Mouse (Mus musculus) layer of hippocampus, postnatal 36 days (tissue): ENCODE data around the gene Pakap. TPM values are rescaled to one million over a fixed set of nuclear protein-coding genes. Genes with fewer than 3 reads are reported as not detected.

ENCODE experiments used
- DNase-seq, 2 experiments: peaks; one replicate each; pipeline ENCODE4 v3.0.0; 2022
- total RNA-seq, 2 experiments: library from RNA; stranded (reverse); gene quantifications; 2 replicates each; pipeline ENCODE4 v1.2.3; 2021

Pakap gene
- total RNA-seq, 2 experiments from 2014 or later = 18.3 to 23.7 TPM

- no peak for DNase-seq
Observed at GRCm38 (mm10) chr4:57920522-57920921, 352.5 kb downstream of the Pakap start.

DNA sequence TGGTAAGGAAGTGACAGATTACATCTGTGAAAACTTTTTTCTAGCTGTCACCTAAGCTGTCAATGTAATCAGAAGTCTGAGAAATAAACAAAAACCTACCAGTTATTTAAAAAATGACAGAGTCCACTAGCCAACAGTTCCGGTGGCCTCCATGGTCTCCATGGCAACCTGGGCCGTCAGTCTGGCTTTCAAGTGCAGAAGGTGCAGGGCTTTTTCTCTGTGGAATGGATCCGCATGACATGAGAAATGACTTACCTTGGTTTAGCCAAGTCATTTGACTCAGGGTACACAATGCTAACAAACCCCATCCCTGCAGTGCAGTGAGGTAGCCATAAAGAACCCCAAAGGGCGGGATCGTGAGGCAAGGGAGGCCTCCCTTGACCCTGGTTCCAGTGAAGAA, 354.2 kb downstream of the Pakap start:
- DNase-seq = no peak

DNA sequence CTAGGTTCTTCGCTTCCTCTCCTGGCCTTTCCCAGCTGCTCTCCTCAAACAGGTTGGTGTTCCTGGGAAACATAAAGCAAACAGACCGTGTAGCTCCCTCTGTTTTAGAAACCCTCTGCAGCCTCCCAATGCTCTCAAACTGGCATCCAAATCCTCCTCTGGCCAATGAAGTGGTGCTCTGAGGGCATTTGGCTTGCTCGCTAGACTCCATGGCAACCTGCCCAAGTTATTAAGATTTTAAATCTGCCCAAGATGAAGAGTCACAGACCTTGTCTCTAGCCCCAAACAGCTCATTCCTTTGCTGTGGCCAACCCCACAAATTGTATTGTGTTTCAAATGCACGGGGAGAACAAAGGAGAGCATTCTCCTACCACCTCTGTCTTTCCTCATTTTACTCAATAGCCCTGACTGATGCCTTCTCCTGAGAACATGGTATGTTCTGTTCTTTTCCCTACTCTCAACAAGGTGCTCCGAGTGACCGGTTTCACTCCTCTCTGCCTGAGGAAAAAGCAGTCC, 356.6 kb downstream of the Pakap start:
- DNase-seq = no peak

GRCm38 (mm10) chr4:57927464-57928205, 359.7 kb downstream of the Pakap start:
- DNase-seq = no peak

GRCm38 (mm10) chr4:57930559-57931170, 362.7 kb downstream of the Pakap start:
- no peak for DNase-seq

DNA sequence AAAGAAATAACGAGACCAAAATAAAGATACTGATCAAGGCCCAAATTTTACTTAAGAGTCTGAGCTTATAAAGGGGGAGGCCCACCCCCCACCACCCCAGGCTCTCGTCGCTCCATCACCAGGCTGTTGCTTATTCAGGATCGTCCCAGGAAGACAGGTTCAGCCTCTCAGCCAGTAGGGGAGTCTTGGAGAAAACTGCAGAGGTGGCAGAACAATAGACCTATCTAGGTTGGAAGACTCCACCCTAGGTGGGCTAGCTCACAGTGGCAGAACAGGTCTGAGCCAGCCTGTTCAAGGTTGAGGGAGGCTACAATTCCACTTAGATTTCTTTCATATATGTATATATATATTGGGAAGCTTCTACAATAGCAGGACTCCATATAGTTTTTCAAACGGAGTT, 366.2 kb downstream of the Pakap start:
- DNase-seq = no peak

GRCm38 (mm10) chr4:57937292-57937691, 369.3 kb downstream of the Pakap start:
- no peak for DNase-seq

DNA sequence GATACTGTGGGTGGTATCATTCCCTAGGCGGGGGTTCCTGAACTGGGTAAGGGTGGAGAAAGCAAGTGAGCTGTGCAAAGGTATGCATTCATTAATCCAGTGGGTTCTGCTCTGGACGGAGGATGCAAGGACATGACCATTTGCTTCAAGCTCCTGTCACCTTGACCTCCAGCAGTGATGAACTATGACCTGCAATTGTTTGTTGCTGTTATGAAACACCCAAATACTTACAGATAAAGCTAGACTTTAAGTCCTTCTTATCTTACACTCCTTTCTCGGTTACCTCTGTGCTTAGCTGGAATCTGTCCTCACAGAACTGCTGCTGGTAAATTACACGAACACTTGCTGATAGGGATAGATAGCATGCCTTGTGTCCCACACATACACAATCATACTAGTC, 372.7 kb downstream of the Pakap start:
- no peak for DNase-seq

DNA sequence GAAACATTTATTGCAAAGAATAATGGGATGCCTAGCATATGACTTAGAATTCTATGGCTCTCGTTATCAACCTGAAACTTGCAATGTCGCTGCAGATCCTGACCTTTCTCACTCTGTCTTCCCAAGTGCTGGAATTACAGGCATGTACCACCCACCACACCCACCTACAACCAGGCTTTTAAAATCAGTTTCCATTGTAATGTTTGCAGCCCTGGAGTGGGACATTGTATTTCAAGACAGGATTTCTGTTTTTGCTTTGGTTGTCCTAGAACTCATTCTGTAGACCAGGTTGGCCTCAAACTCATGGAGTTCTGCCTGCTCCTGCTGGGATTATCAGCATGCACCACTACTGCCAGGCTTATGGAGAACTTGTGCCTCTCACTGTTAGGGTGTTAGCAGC, 374.9 kb downstream of the Pakap start:
- DNase-seq = no peak

Other genes starting within 250 kb of the Pakap start
- gene Palm2, start 133.9 kb upstream of the Pakap start, total RNA-seq = 10 to 100 TPM; 47.2 to 55.0 TPM
- gene Akap2, start 149.5 kb downstream of the Pakap start, total RNA-seq = 10 to 100 TPM; 45.8 to 52.7 TPM